Mouse (Mus musculus): ENCODE measurements around the gene Rpp38.

GRCm38 (mm10) chr2:3284473-3285180 is 47.8 kb downstream of the Rpp38 start:
- TF ChIP-seq ZNF384 (IDR thresholded peaks at IDR 0.05; ENCODE audit: low read depth, low read length) (no peak), MAFK (IDR thresholded peaks at IDR 0.05; ENCODE audit: insufficient read depth, low read depth, low read length) (no peak), CHD2 (IDR thresholded peaks at IDR 0.05; ENCODE audit: low read depth, low read length) (no peak), ZC3H11A (IDR thresholded peaks at IDR 0.05; ENCODE audit: borderline replicate concordance, low read depth, low read length) (no peak)
